Mouse (Mus musculus) small intestine, adult 2 months (tissue): ENCODE measurements at regions not wholly inside any gene's neighbourhood (a gene's known extent, or its start where the extent isn't known, plus 50 kb on each side); places are given as distances from the start of the nearest gene placed in this dataset.

Experiments
- CTCF ChIP-seq: fragments of 200-500 bp; IDR thresholded peaks from 2 replicates; pipeline ENCODE4 v1.5.1; 2012; ENCODE audit warnings: low read depth, mild to moderate bottlenecking, control low read depth, inconsistent platforms, low read length, moderate library complexity, mixed read lengths; ENCODE audit not compliant: insufficient replicate concordance, insufficient read length; ENCODE audit errors: extremely low read depth
- POLR2A ChIP-seq: fragments of 200-500 bp; IDR thresholded peaks from 2 replicates; pipeline ENCODE4 v1.6.1; 2012; ENCODE audit warnings: low read depth, mild to moderate bottlenecking, control low read depth, inconsistent platforms, low read length, moderate library complexity

GRCm38 (mm10) chr7:36915171-36915570 lies 217.3 kb downstream of the Tshz3 start:
- TF ChIP-seq CTCF (no peak), POLR2A (no peak)
